Mouse (Mus musculus): ENCODE results near the gene Tbx5. TPM values are rescaled to one million over a fixed set of nuclear protein-coding genes. Genes with fewer than 3 reads are reported as not detected.

The Tbx5 gene
- polyA plus RNA-seq, 1 experiment from 2014 or later = 36.3 TPM

DNA sequence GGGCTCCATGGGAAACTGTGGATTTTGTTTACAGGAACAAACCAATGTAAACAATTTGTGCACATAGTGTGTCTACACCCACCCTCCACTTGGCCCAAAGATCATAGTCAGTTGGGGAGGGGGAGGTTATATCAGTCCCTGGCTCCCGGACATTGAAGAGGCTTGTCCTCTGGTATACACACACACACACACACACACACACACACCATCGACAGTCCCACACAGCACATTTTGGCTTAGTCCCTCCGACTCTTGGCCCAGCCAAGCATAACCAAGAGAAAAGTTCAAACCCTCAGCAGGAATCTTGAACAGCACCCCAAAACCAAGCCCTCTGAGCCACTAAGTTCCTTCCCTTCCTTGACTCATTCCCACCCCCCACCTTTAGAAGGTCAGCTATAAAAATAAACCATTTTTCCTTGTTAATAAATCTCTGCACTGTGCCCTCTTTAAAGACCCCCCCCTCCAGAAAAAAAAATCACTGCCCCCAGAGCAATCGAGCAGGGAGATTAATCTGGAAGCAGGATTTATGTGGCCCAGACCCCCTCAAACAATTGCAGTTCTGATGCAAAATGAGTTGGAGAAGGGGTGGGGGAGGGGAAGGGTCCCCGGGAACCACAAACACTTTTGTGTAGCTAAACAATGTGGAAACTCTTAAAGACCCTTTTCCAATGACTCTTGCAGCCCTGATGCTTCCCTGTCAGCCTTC is 33.6 kb upstream of the Tbx5 start:
- Histone ChIP-seq H3K4me1 (ENCODE audit: control insufficient read depth, insufficient read depth, low read length) (no peaks in the 10 kb centered on the region), H3K36me3 (ENCODE audit: control insufficient read depth, insufficient read depth) (no peaks in the 10 kb centered on the region), H3K9me3 (replicated peaks; ENCODE audit: control insufficient read depth, low read length) (no peaks in the 10 kb centered on the region), H3K27me3 (ENCODE audit: control insufficient read depth, insufficient read depth, low read length) (peaks cover 77% of the 10 kb centered on the region), H3K4me3 (ENCODE audit: low read length) (peak overlapping the region; percentile 5; the same call in 1 of the 2 replicates), H3K27ac (ENCODE audit: low read length) (peak overlapping the region; percentile 67), H3K4me2 (ENCODE audit: low read depth, low read length) (peak overlapping the region; percentile 33; the same call in 1 of the 2 replicates), H3K9ac (ENCODE audit: low read length) (peak overlapping the region; percentile 42; the same call in 1 of the 2 replicates)
- WGBS = 31% methylated on average over 5 of the region's 5 CpGs
- no peak for ATAC-seq (replicated peaks; ENCODE audit: extremely low read depth, insufficient read depth, low FRiP score)

DNA sequence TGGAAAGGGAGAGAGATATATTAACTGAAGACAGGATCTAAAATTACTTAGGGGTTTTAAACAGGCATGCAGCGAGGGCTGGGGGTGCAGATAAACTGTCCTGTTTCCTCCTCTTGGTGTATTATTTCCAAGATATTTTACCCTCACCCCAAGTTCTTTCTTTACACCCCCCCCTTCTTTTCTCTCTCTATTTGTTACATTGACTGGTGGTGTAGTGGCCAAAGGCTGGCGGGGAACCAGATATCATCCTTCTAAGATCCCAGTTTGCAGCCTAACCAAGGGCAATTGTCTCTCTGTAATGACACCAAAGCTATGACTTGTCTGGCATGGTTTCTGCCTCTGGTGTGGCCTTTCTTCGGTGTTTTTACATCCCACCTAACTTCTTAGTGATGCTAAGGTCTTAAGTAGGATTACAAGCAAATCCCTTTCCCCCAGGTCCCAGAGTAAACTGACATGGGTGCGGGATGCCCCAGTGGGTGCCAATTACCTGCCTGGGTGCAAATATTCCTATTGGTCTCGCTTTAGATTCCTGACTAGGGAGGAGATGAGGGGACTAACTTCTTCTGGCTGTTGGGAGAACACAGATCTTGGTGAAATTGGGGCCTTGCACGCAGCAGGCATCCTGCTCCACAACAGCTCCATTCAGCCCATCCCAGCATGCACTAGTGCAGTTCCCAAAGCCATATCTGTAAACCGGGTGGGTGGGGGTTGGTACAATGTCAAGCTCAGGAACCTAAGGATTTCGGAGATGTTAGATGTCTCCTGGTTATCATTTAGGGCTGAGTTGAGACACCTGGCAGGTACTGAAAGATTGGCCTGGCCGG is 32.8 kb upstream of the Tbx5 start:
- peak overlapping the region; percentile 33 for H3K4me2 ChIP-seq (ENCODE audit: low read depth, low read length)
- no peaks in the 10 kb centered on the region for H3K9me3 ChIP-seq (replicated peaks; ENCODE audit: control insufficient read depth, low read length)
- peak overlapping the region; percentile 67 for H3K27ac ChIP-seq (ENCODE audit: low read length)
- peak overlapping the region; percentile 42; the same call in 1 of the 2 replicates for H3K9ac ChIP-seq (ENCODE audit: low read length)
- WGBS = 21% methylated on average over 9 of the region's 9 CpGs
- no peaks in the 10 kb centered on the region for H3K36me3 ChIP-seq (ENCODE audit: control insufficient read depth, insufficient read depth)
- H3K27me3 ChIP-seq (ENCODE audit: control insufficient read depth, insufficient read depth, low read length) = peaks cover 80% of the 10 kb centered on the region
- H3K4me1 ChIP-seq (ENCODE audit: control insufficient read depth, insufficient read depth, low read length) = no peaks in the 10 kb centered on the region
- H3K4me3 ChIP-seq (ENCODE audit: low read length) = peak overlapping the region; percentile 2; the same call in 1 of the 2 replicates
- no peak for ATAC-seq (replicated peaks; ENCODE audit: extremely low read depth, insufficient read depth, low FRiP score)

DNA sequence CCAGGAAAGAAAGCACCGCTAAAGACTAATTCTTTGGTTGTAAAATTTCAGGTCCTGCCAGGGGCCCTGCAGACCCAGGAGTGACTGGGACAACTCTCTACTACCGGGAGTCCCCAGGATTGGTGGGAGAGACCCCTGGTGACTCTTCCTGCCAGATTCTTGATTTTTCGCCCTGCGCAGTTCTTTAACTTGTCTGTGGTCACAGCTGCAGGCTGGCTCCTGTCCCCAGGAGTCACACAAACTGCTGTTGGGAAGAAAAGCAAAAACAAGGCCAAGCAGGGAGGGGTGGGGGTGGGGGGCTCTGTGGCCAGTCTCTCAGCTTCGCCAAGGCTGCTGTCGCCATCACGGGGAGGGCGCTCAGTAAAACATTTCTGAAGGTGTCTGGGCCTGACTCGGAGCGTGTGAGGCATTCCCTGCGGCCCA is 32.2 kb upstream of the Tbx5 start:
- H3K4me2 ChIP-seq (ENCODE audit: low read depth, low read length) = peak overlapping the region; percentile 22
- H3K27me3 ChIP-seq (ENCODE audit: control insufficient read depth, insufficient read depth, low read length) = peaks cover 78% of the 10 kb centered on the region
- no peak for ATAC-seq (replicated peaks; ENCODE audit: extremely low read depth, insufficient read depth, low FRiP score)
- no peaks in the 10 kb centered on the region for H3K4me1 ChIP-seq (ENCODE audit: control insufficient read depth, insufficient read depth, low read length)
- no peaks in the 10 kb centered on the region for H3K36me3 ChIP-seq (ENCODE audit: control insufficient read depth, insufficient read depth)
- peak overlapping the region; percentile 41 for H3K9ac ChIP-seq (ENCODE audit: low read length)
- H3K4me3 ChIP-seq (ENCODE audit: low read length) = no peak overlapping the region; the same call in 1 of the 2 replicates
- H3K9me3 ChIP-seq (replicated peaks; ENCODE audit: control insufficient read depth, low read length) = no peaks in the 10 kb centered on the region
- WGBS = 8% methylated on average over 11 of the region's 11 CpGs
- peak overlapping the region; percentile 67 for H3K27ac ChIP-seq (ENCODE audit: low read length)

DNA sequence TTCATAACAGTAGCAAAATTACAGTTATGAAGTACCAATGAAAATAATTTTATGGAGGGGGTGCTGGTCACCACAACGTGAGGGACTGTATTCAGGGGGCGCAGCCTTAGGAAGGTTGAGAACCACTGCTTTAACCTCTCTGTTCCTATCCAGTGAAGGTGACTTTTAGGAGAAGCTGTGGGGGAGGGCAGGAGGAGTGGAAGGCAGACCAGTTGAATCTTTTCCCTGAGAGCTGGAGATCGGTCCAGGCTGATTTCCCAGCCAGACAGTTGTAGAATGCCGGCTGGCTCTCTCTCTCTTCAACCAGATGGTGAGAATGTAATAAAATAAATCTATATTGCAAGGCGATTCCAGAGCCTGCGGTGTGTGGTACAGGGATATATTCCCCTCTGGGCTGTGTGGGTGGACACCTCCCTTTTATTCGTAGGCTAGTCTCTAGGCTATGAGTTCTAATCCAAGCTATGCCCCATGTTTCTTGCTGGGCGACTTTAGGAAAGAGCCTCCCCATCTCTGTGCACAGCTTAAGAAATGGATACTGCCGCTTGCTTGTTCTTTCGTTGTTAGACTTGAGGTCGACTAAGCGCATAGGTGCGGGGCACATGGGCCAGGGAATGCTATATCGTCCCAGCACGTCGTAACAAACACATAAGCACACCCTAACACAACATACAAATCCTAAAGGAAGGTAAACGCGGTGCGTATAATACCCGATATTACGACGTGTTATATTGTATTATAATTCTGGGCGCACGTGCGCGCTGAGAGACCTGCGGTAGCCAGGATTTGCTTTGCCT is 29.7 kb upstream of the Tbx5 start:
- Histone ChIP-seq H3K4me1 (ENCODE audit: control insufficient read depth, insufficient read depth, low read length) (no peaks in the 10 kb centered on the region), H3K9me3 (replicated peaks; ENCODE audit: control insufficient read depth, low read length) (no peaks in the 10 kb centered on the region), H3K27ac (ENCODE audit: low read length) (peak overlapping the region; percentile 37), H3K4me2 (ENCODE audit: low read depth, low read length) (peak overlapping the region; percentile 73), H3K9ac (ENCODE audit: low read length) (peak overlapping the region; percentile 78), H3K36me3 (ENCODE audit: control insufficient read depth, insufficient read depth) (no peaks in the 10 kb centered on the region), H3K4me3 (ENCODE audit: low read length) (peak overlapping the region; percentile 57), H3K27me3 (ENCODE audit: control insufficient read depth, insufficient read depth, low read length) (peaks cover 78% of the 10 kb centered on the region)
- no peak for ATAC-seq (replicated peaks; ENCODE audit: extremely low read depth, insufficient read depth, low FRiP score)
- 8% methylated on average over 27 of the region's 27 CpGs for WGBS

DNA sequence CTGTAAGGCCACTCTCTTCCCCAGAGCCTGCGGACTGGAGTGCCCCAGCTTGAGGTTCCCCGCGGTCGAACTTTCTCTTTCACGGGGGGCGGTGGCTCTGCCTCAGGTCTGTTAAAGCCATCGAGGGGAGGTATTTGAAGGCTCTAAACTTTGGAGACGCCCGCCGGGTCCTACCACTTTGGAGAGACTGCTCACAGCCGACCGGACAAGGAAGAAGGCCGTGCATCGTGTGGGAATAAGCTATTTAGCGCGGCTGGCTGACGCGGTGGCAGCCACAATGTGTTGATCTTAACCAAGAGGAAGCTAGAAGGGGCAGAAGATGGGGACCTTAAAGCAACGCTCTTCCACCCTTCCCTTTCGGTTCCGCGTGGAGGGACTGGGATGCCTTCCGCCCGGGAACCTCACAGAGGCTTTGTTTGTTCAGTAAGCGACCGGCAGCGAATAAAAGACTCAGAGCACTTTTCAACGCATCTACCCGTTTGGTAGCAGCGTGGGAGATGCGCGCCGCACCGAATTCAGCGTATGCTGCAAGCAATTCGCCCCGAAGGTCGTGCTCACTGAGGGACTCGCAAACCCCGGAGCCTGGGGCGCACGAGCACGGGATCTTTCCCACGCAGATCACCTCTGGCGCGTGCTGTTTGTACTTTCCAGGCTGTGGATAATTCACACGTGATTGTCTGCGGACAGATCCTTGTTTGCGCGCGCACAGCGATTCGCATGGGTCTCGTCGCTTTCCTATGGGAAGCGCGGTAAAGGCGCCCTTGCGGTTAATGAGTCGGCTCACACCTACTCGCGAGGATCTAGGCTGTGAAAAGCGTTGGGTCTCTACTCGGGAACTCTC is 28.8 kb upstream of the Tbx5 start:
- ATAC-seq (replicated peaks; ENCODE audit: extremely low read depth, insufficient read depth, low FRiP score) = no peak
- WGBS = under 1% methylated on average over 64 of the region's 64 CpGs
- Histone ChIP-seq H3K4me2 (ENCODE audit: low read depth, low read length) (peak overlapping the region; percentile 73), H3K9ac (ENCODE audit: low read length) (peak overlapping the region; percentile 78), H3K36me3 (ENCODE audit: control insufficient read depth, insufficient read depth) (no peaks in the 10 kb centered on the region), H3K27ac (ENCODE audit: low read length) (peak overlapping the region; percentile 37), H3K9me3 (replicated peaks; ENCODE audit: control insufficient read depth, low read length) (no peaks in the 10 kb centered on the region), H3K27me3 (ENCODE audit: control insufficient read depth, insufficient read depth, low read length) (peaks cover 79% of the 10 kb centered on the region), H3K4me3 (ENCODE audit: low read length) (peak overlapping the region; percentile 57), H3K4me1 (ENCODE audit: control insufficient read depth, insufficient read depth, low read length) (no peaks in the 10 kb centered on the region)

DNA sequence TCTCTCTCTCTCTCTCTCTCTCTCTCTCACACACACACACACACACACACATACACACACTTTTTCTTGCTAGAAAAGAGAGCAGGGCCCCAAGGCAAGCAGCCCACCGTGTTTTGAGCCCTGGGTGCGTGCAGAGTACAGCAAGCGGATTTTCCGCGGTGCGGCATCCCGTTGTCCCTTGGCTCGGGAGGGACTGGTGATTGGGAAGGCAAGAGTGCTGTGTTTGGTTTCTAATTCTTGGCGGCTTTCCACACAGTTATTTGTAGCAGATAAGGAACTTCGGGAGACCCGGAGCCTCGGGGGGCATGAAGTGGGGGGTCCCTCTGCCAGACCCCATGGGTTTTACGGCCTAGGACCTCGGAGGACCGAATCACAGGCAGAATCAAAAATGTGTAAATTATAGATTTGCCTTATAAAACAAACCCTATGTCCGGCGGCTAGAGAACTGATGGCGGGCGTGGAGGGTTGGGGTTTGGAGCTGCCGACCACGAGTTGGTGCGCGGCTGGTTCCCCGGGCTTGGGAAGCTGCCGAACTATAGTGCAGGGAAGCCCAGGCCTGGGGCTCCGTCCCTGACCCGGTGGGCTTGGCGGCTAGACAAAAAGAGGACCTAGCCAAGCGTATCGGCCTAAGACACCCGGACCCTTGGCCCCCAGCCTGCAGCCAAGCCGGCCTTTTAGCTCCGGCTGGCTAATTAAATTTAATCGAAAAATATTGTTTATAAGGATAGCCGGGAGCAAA is 28.0 kb upstream of the Tbx5 start:
- WGBS = 2% methylated on average over 35 of the region's 35 CpGs
- peak overlapping the region; percentile 37 for H3K27ac ChIP-seq (ENCODE audit: low read length)
- H3K4me2 ChIP-seq (ENCODE audit: low read depth, low read length) = peak overlapping the region; percentile 73
- no peaks in the 10 kb centered on the region for H3K9me3 ChIP-seq (replicated peaks; ENCODE audit: control insufficient read depth, low read length)
- H3K4me1 ChIP-seq (ENCODE audit: control insufficient read depth, insufficient read depth, low read length) = no peaks in the 10 kb centered on the region
- peak overlapping the region; percentile 57 for H3K4me3 ChIP-seq (ENCODE audit: low read length)
- H3K36me3 ChIP-seq (ENCODE audit: control insufficient read depth, insufficient read depth) = no peaks in the 10 kb centered on the region
- peak overlapping the region; percentile 78 for H3K9ac ChIP-seq (ENCODE audit: low read length)
- peaks cover 76% of the 10 kb centered on the region for H3K27me3 ChIP-seq (ENCODE audit: control insufficient read depth, insufficient read depth, low read length)
- ATAC-seq (replicated peaks; ENCODE audit: extremely low read depth, insufficient read depth, low FRiP score) = no peak

DNA sequence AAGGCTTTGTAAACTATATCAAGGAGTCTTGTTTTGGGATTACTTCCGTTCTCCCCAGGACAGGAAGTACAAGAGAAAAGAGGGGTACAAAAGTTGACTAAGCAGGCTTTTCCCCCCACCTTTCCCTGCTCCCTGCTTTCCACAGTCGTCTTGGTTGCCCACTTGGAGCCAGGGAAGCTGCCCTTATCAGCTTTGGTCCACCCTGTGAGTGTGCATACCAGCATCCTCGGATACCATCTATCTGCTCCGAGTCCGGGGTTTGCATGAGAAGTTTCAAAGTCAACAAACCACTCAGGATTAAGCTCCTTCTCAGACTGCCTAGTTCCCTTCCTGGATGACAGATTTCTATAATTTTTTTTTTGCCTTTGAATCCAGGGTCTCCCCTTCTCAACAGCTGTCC is 26.8 kb upstream of the Tbx5 start:
- H3K36me3 ChIP-seq (ENCODE audit: control insufficient read depth, insufficient read depth) = no peaks in the 10 kb centered on the region
- peak overlapping the region; percentile 73 for H3K4me2 ChIP-seq (ENCODE audit: low read depth, low read length)
- H3K4me1 ChIP-seq (ENCODE audit: control insufficient read depth, insufficient read depth, low read length) = no peaks in the 10 kb centered on the region; the same call in 1 of the 2 replicates
- no peaks in the 10 kb centered on the region for H3K9me3 ChIP-seq (replicated peaks; ENCODE audit: control insufficient read depth, low read length)
- H3K9ac ChIP-seq (ENCODE audit: low read length) = peak overlapping the region; percentile 6; the same call in 1 of the 2 replicates
- H3K4me3 ChIP-seq (ENCODE audit: low read length) = peak overlapping the region; percentile 13; the same call in 1 of the 2 replicates
- peak overlapping the region; percentile 25; the same call in 1 of the 2 replicates for H3K27ac ChIP-seq (ENCODE audit: low read length)
- 13% methylated on average over 5 of the region's 5 CpGs for WGBS
- ATAC-seq (replicated peaks; ENCODE audit: extremely low read depth, insufficient read depth, low FRiP score) = no peak
- peaks cover 73% of the 10 kb centered on the region for H3K27me3 ChIP-seq (ENCODE audit: control insufficient read depth, insufficient read depth, low read length)
